Mouse (Mus musculus) embryonic facial prominence, embryonic 11.5 days (tissue): ENCODE measurements around the gene Ifitm5. TPM values are rescaled to one million over a fixed set of nuclear protein-coding genes. Genes with fewer than 3 reads are reported as not detected.

ENCODE experiments used
- ATAC-seq: fragments of 200-750 bp; cut with Nextera tagmentation; replicated peaks from 2 replicates; pipeline ENCODE4 v1.8.0; 2017; ENCODE audit warnings: low read depth; ENCODE audit not compliant: insufficient number of reproducible peaks, low FRiP score, low TSS enrichment
- DNase-seq: peaks from one replicate; pipeline ENCODE4 v3.0.0-alpha.2; 2015; ENCODE audit warnings: low spot score
- H3K27ac ChIP-seq: fragments of 300-500 bp; sonication (generic); replicated peaks from 2 replicates; pipeline ENCODE4 v1.5.1; 2014; ENCODE audit warnings: mild to moderate bottlenecking, low read depth, low read length, control low read depth
- H3K27me3 ChIP-seq: fragments of 300-500 bp; sonication (generic); 2 replicates; pipeline ENCODE4 v1.6.1; 2014; ENCODE audit warnings: mild to moderate bottlenecking, low read length, moderate library complexity, mixed read lengths; ENCODE audit not compliant: control insufficient read depth, insufficient read depth
- H3K36me3 ChIP-seq: fragments of 300-500 bp; sonication (generic); replicated peaks from 2 replicates; pipeline ENCODE4 v1.6.1; 2014; ENCODE audit warnings: low read depth, mild to moderate bottlenecking, low read length, moderate library complexity, mixed read lengths; ENCODE audit not compliant: control insufficient read depth, insufficient read depth
- H3K4me1 ChIP-seq: fragments of 300-500 bp; sonication (generic); 2 replicates; pipeline ENCODE4 v1.6.1; 2014; ENCODE audit warnings: low read length, mixed read lengths; ENCODE audit not compliant: control insufficient read depth, insufficient read depth
- H3K4me2 ChIP-seq: fragments of 300-500 bp; sonication (generic); 2 replicates; pipeline ENCODE4 v1.6.1; 2014; ENCODE audit warnings: low read depth, mild to moderate bottlenecking, control low read depth, low read length, moderate library complexity
- H3K4me3 ChIP-seq: fragments of 300-500 bp; sonication (generic); 2 replicates; pipeline ENCODE4 v1.5.1; 2014; ENCODE audit warnings: low read depth, low read length, control low read depth
- H3K9ac ChIP-seq: fragments of 300-500 bp; sonication (generic); replicated peaks from 2 replicates; pipeline ENCODE4 v1.6.1; 2014; ENCODE audit warnings: mild to moderate bottlenecking, control low read depth, low read length
- H3K9me3 ChIP-seq: fragments of 300-500 bp; sonication (generic); replicated peaks from 2 replicates; pipeline ENCODE4 v1.6.1; 2016; ENCODE audit warnings: mild to moderate bottlenecking, low read length, inconsistent platforms, mixed read lengths; ENCODE audit not compliant: control insufficient read depth
- WGBS: fragments of 180-500 bp; shearing (Covaris S2); extraction: QIAGEN DNeasy Blood & Tissue Kit; methylation state at CpG from one replicate; pipeline ENCODE4 v1.1.7; 2014; 5-methylcytosine and 5-hydroxymethylcytosine counted together
- polyA plus RNA-seq: library from polyadenylated mRNA; unstranded; fragments of >200 nt; fragmentation: Nextera tagmentation; extraction: Ambion mirVana; gene quantifications from 2 replicates; pipeline ENCODE4 v1.2.1, GENCODE M21; 2014

Gene Ifitm5
- polyA plus RNA-seq, 1 experiment from 2014 or later: 0.38 TPM

GRCm38 (mm10) chr7:140927181-140927580 is 22.9 kb downstream of the Ifitm5 start:
- DNase-seq: no peak
- 83% methylated on average over 6 of the region's 6 CpGs for WGBS

DNA sequence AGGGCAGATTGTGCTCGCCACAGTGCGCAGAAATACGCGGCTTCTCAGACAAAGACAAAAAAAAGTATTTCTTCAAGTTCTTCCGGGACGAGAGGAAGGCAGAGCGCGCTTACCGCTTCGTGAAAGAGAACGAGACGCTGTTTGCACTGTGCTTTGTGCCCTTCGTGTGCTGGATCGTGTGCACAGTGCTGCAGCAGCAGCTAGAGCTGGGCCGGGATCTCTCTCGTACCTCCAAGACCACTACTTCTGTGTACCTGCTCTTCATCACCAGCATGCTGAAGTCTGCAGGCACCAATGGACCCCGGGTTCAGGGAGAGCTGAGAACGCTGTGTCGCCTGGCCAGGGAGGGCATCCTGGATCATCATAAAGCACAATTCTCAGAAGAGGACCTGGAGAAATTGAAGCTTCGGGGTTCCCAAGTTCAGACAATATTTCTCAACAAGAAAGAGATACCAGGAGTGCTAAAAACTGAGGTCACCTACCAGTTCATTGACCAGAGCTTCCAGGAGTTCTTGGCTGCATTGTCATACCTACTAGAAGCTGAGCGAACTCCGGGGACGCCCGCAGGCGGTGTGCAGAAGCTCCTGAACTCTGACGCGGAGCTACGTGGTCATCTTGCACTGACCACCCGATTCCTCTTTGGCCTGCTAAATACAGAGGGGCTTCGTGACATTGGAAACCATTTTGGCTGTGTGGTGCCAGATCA is 26.9 kb downstream of the Ifitm5 start:
- no peaks in the 10 kb centered on the region for H3K9me3 ChIP-seq
- H3K9ac ChIP-seq: peak overlapping the region; percentile 39
- H3K4me1 ChIP-seq: peaks cover 9% of the 10 kb centered on the region
- H3K4me3 ChIP-seq: peak overlapping the region; percentile 31
- WGBS: 21% methylated on average over 30 of the region's 30 CpGs
- peak overlapping the region; percentile 67 for H3K4me2 ChIP-seq
- H3K36me3 ChIP-seq: no peaks in the 10 kb centered on the region
- peaks cover 41% of the 10 kb centered on the region for H3K27me3 ChIP-seq
- DNase-seq (peak; percentile 16), ATAC-seq (no peak)
- no peak overlapping the region for H3K27ac ChIP-seq

More at GRCm38 (mm10) chr7:140927181-140927580, 22.9 kb downstream of the Ifitm5 start:
- Histone ChIP-seq H3K4me1 (peaks cover 7% of the 10 kb centered on the region), H3K27ac (no peak overlapping the region), H3K4me2 (no peak overlapping the region), H3K4me3 (no peak overlapping the region), H3K27me3 (peaks cover 19% of the 10 kb centered on the region), H3K36me3 (no peaks in the 10 kb centered on the region), H3K9me3 (no peaks in the 10 kb centered on the region), H3K9ac (no peak overlapping the region)
- no peak for ATAC-seq

GRCm38 (mm10) chr7:140922398-140923069 is 27.6 kb downstream of the Ifitm5 start:
- under 1% methylated on average over 49 of the region's 49 CpGs for WGBS
- peak overlapping the region; percentile 31 for H3K4me3 ChIP-seq
- no peaks in the 10 kb centered on the region for H3K9me3 ChIP-seq
- no peak overlapping the region for H3K27ac ChIP-seq
- peak overlapping the region; percentile 39 for H3K9ac ChIP-seq
- peak; percentile 59 for DNase-seq
- peaks cover 41% of the 10 kb centered on the region for H3K27me3 ChIP-seq
- no peak for ATAC-seq
- H3K4me2 ChIP-seq: peak overlapping the region; percentile 67
- H3K4me1 ChIP-seq: peaks cover 9% of the 10 kb centered on the region
- H3K36me3 ChIP-seq: no peaks in the 10 kb centered on the region

DNA sequence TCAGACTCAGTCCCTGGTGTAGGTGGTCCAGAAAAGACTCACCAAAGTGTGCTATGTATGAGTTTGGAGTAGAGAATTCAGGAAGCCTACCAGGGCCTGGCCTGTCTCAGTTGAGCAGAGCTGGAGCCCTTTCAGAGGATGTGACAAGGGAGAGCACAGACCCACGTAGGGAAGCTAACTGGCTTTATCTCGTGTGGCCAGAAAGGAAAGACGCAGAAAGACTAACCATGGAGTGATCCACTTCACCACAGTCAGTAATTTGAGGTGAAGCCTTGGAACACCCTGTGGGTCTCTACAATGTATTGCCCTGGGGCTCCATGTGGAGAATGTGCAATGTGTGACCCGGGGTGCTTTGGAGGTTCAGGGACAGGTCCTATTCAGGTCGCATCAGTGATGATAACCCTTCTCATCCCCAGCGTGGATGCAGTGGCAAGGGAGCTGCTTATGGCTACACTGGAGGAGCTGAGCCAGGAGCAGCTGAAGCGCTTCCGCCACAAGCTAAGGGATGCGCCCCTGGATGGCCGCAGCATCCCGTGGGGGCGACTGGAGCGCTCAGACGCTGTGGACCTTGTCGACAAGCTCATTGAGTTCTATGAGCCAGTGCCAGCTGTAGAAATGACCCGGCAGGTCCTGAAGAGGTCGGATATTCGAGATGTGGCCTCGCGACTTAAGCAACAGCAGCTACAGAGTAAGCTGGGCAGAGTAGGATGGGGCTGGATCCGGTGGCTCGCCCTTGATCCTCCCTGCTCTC is 28.7 kb downstream of the Ifitm5 start:
- WGBS: 24% methylated on average over 22 of the region's 22 CpGs
- Histone ChIP-seq H3K27ac (no peak overlapping the region), H3K27me3 (peaks cover 41% of the 10 kb centered on the region), H3K9ac (no peak overlapping the region), H3K4me3 (no peak overlapping the region), H3K9me3 (no peaks in the 10 kb centered on the region), H3K4me2 (no peak overlapping the region; the same call in 1 of the 2 replicates), H3K36me3 (no peaks in the 10 kb centered on the region), H3K4me1 (peaks cover 9% of the 10 kb centered on the region)
- ATAC-seq: no peak
- DNase-seq: no peak

GRCm38 (mm10) chr7:140920418-140921029 is 29.6 kb downstream of the Ifitm5 start, which contains the start of gene Nlrp6:
Nlrp6 (plus strand) TSS chr7:140920902.
- DNase-seq (no peak), ATAC-seq (no peak)
- H3K27ac ChIP-seq: no peak within 1 kb of the TSS
- no peaks in the 10 kb centered on the region for H3K9me3 ChIP-seq
- no peak within 1 kb of the TSS for H3K4me3 ChIP-seq
- peaks cover 41% of the 10 kb centered on the region for H3K27me3 ChIP-seq
- H3K4me2 ChIP-seq: no peak within 1 kb of the TSS
- peaks cover 9% of the 10 kb centered on the region for H3K4me1 ChIP-seq
- no peaks in the 10 kb centered on the region for H3K36me3 ChIP-seq
- H3K9ac ChIP-seq: no peak within 1 kb of the TSS
- WGBS: 76% methylated on average over 8 of the region's 8 CpGs

- Histone ChIP-seq H3K36me3 (no peaks in the 10 kb centered on the region), H3K9me3 (no peaks in the 10 kb centered on the region), H3K4me3 (no peak overlapping the region), H3K27me3 (peaks cover 41% of the 10 kb centered on the region), H3K27ac (no peak overlapping the region), H3K9ac (no peak overlapping the region), H3K4me2 (no peak overlapping the region), H3K4me1 (peaks cover 9% of the 10 kb centered on the region)
- 71% methylated on average over 4 of the region's 4 CpGs for WGBS
- no peak for ATAC-seq
- DNase-seq: no peak
These were observed 30.2 kb downstream of the Ifitm5 start for GRCm38 (mm10) chr7:140919911-140920310.

- Histone ChIP-seq H3K4me1 (no peaks in the 10 kb centered on the region), H3K9ac (no peak overlapping the region), H3K4me2 (no peak overlapping the region), H3K9me3 (no peaks in the 10 kb centered on the region), H3K4me3 (no peak overlapping the region), H3K27ac (no peak overlapping the region), H3K27me3 (no peaks in the 10 kb centered on the region), H3K36me3 (no peaks in the 10 kb centered on the region)
- no peak for DNase-seq
- 84% methylated on average over 8 of the region's 8 CpGs for WGBS
- no peak for ATAC-seq
These were observed 35.9 kb downstream of the Ifitm5 start for GRCm38 (mm10) chr7:140914031-140914690.
